Mouse (Mus musculus): ENCODE data around the gene Fancm. TPM values are rescaled to one million over a fixed set of nuclear protein-coding genes. Genes with fewer than 3 reads are reported as not detected.
"Not testable (repeated sequence)": the region's sequence is repeated elsewhere in the genome, so short reads cannot be mapped to it uniquely, and the experiment has no call there.

Gene Fancm
- polyA plus RNA-seq, 1 experiment from 2014 or later = 10.4 TPM

DNA sequence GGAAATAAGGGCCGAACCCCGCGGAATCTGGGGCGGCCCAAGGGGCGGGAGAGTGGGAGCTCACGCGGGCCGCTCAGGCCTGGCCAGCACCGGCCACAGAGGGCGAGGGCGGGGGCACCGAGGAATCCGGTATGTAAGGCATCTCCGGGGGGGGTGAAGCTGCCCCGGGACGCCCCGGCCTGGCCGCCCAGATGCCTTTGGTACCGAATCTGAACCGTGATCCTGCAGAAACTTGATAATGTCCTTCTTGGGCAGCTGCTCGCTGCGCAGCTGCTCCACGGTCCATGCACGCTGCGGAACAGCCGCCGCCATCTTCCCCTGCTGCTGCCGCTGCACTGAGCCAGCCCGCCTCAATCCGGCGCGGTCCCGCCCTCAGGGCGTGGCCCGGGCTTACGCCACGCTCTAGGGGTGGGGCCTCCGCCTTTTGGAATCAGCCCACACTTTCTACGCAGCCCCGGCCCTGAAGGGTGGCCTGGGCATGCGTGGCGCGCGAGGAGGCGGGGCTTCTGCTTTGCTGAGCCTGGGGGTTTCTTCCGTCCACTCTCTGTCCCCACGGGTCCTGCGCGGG lies 1.7 kb upstream of the Fancm start, which contains the start of gene Fkbp3:
Fkbp3 (minus strand) TSS at position 397 of the 568 bp plus-strand sequence.
- WGBS = under 1% methylated on average over 49 of the region's 49 CpGs
- Histone ChIP-seq H3K36me3 (peaks cover 20% of the 10 kb centered on the region), H3K9me3 (no peaks in the 10 kb centered on the region), H3K4me3 (peak within 1 kb of the TSS; percentile 90), H3K4me1 (peaks cover 20% of the 10 kb centered on the region), H3K27me3 (ENCODE audit: insufficient read depth, poor library complexity, severe bottlenecking) (no peaks in the 10 kb centered on the region), H3K27ac (peak within 1 kb of the TSS; percentile 99)
- DNase-seq (ENCODE audit: low spot score) = peak; percentile 98

DNA sequence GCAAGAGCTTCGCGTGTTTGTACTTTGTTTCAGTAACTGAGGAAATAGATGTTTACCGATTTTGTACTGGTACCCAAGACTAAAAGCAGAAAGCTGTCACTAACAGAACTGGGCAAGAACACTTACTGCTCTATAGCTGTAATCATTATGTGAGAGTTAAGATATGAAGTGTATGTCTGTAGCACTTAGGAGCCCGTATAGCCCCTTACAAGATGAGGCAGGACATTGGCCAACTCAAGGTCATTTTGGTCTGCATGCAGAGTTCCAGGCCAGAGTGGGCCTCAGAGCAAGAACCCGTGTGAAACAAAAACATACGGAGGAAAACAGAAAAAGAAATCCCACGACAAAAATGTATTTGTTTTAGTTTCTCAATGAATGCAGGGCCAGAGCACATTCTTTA lies 752 bp upstream of the Fancm start:
- Histone ChIP-seq H3K27me3 (ENCODE audit: insufficient read depth, poor library complexity, severe bottlenecking) (no peaks in the 10 kb centered on the region), H3K4me3 (peak overlapping the region; percentile 90), H3K27ac (peak overlapping the region; percentile 99), H3K36me3 (peaks cover 12% of the 10 kb centered on the region; the same call in 1 of the 2 replicates), H3K4me1 (peaks cover 20% of the 10 kb centered on the region), H3K9me3 (no peaks in the 10 kb centered on the region)
- WGBS = 44% methylated on average over 7 of the region's 7 CpGs
- DNase-seq (ENCODE audit: low spot score) = no peak

DNA sequence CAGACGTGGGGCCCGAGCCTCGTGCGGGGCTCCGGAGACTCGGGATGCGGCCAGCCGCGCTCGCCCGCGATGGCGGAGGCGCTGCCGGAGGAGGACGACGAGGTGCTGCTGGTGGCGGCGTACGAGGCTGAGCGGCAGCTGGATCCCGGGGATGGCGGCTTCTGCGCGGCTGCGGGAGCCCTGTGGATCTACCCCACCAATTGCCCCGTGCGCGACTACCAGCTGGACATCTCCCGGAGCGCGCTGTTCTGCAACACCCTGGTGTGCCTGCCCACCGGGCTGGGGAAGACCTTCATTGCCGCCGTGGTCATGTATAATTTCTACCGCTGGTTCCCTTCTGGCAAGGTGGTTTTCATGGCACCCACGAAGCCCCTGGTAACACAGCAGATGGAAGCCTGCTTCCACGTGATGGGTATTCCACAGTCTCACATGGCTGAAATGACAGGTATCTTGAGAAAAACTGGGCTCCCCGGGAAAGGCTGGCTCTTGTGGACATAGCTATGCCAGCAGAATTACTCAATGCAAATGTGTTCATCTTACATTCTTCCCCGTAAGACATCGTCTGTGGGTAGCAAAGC lies 419 bp downstream of the Fancm start:
- no peaks in the 10 kb centered on the region for H3K27me3 ChIP-seq (ENCODE audit: insufficient read depth, poor library complexity, severe bottlenecking)
- H3K4me1 ChIP-seq = peaks cover 20% of the 10 kb centered on the region
- peak overlapping the region; percentile 99 for H3K27ac ChIP-seq
- peaks cover 21% of the 10 kb centered on the region for H3K36me3 ChIP-seq
- no peaks in the 10 kb centered on the region for H3K9me3 ChIP-seq
- WGBS = under 1% methylated on average over 41 of the region's 41 CpGs
- DNase-seq (ENCODE audit: low spot score) = peak; percentile 81
- H3K4me3 ChIP-seq = peak overlapping the region; percentile 90

DNA sequence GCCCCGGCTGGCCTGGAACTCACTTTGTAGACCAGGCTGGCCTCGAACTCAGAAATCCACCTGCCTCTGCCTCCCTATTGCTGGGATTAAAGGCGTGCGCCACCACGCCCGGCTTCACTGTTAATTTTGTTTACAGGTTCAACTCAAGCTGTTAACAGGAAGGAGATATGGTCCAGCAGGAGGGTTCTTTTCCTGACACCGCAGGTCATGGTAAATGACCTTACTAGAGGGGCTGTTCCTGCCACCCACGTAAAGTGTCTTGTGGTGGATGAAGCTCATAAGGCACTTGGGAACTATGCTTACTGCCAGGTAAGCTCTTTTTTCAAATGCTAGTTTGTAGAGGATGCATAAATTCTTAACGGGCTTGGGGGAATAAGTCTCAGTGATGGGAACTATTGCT lies 1.5 kb downstream of the Fancm start:
- peak overlapping the region; percentile 90 for H3K4me3 ChIP-seq
- H3K9me3 ChIP-seq = no peaks in the 10 kb centered on the region
- H3K27me3 ChIP-seq (ENCODE audit: insufficient read depth, poor library complexity, severe bottlenecking) = no peaks in the 10 kb centered on the region
- peaks cover 23% of the 10 kb centered on the region for H3K36me3 ChIP-seq
- peaks cover 20% of the 10 kb centered on the region for H3K4me1 ChIP-seq
- 71% methylated on average over 9 of the region's 9 CpGs for WGBS
- no peak for DNase-seq (ENCODE audit: low spot score)
- no peak overlapping the region for H3K27ac ChIP-seq

DNA sequence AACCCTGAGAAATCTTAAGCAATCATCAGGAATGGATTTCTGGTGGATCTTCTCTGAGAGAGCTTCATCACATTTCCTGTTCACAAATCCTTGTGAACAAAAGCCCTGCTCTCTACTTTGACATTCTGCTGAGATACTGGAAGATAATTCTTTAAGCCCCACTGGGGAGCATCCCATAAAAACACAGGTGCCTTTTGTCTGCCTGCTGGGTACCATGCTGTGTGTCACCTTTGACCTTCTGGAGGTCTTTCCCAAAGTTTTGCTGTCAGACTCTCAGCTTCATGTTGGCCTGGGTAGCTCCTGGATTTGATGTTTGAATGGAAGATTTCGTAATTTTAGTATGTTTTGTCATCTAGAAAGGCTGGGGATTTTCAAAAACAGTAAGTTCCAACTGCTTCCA lies 33.3 kb downstream of the Fancm start:
- H3K27me3 ChIP-seq (ENCODE audit: insufficient read depth, poor library complexity, severe bottlenecking) = no peaks in the 10 kb centered on the region
- peaks cover 59% of the 10 kb centered on the region for H3K36me3 ChIP-seq
- no peak overlapping the region for H3K27ac ChIP-seq
- WGBS = 89% methylated on average over 1 of the region's 1 CpGs
- DNase-seq (ENCODE audit: low spot score) = no peak
- H3K4me1 ChIP-seq = no peaks in the 10 kb centered on the region
- no peak overlapping the region for H3K4me3 ChIP-seq
- H3K9me3 ChIP-seq = no peaks in the 10 kb centered on the region

DNA sequence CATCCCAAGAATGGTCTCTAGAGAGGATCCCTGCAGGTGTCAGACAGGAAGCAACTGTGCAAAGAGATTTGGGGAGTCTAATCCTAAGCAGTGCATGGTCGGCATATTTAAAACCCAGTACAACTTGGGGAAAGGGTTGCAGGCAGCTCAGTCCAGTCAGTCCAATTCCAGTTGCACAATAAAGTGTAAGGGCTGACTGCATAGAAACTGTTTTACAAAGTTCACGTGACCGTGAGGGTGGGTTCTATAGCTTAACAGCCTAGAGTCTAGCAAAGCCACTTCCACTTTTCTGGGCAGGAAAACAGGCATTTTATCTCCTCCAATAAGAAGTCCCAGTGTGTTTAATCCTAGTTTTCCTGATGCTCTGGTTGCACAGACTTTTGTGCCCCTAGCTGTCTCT lies 36.1 kb downstream of the Fancm start:
- DNase-seq (ENCODE audit: low spot score) = no peak
- Histone ChIP-seq H3K27ac (no peak overlapping the region), H3K27me3 (ENCODE audit: insufficient read depth, poor library complexity, severe bottlenecking) (no peaks in the 10 kb centered on the region), H3K36me3 (peaks cover 60% of the 10 kb centered on the region), H3K4me3 (no peak overlapping the region), H3K9me3 (no peaks in the 10 kb centered on the region), H3K4me1 (no peaks in the 10 kb centered on the region)
- WGBS = 90% methylated on average over 3 of the region's 3 CpGs

DNA sequence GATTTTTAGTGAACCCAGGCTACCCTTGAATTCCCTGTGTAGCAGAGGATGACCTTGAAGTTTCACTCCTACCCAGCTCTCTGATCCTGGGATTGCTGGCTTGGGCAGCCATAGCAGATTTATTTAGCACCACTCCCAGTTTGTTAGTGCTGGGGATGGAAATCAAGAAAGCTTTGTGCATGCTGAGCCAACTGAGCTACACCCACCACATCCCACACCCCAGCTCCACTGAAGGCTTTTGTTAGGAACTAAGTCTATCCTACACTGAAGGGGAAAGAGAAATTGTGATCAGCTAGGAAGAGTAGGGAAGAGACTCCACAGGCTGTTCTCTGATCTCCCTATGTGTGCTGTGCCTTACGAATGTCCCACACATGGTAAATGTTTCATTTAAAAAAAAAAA lies 37.4 kb downstream of the Fancm start:
- Histone ChIP-seq H3K4me1 (no peaks in the 10 kb centered on the region), H3K4me3 (no peak overlapping the region), H3K27me3 (ENCODE audit: insufficient read depth, poor library complexity, severe bottlenecking) (no peaks in the 10 kb centered on the region), H3K36me3 (peaks cover 61% of the 10 kb centered on the region), H3K27ac (no peak overlapping the region), H3K9me3 (no peaks in the 10 kb centered on the region)
- 86% methylated on average over 1 of the region's 1 CpGs for WGBS
- no peak for DNase-seq (ENCODE audit: low spot score)

DNA sequence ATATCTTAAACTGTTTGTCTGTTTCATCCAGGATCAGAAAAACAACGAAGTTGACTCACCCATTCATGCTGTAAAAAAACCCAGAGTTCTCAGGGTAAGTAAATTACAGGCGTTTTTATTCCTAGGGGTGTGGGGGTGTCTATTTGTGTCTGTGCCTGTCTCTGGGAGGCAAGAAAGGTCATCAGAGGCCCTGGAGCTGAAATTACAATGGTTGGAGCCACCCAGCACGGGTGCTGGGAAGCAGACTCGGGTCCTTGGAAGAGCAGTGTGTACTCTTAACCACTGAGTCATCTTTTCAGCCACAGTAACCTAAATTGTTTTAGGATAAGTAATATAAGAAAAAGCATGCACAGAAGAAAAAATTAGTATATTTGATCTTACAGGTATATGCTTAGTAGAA lies 38.5 kb downstream of the Fancm start:
- Histone ChIP-seq H3K27ac (no peak overlapping the region), H3K4me1 (no peaks in the 10 kb centered on the region), H3K36me3 (peaks cover 65% of the 10 kb centered on the region), H3K9me3 (no peaks in the 10 kb centered on the region), H3K4me3 (no peak overlapping the region), H3K27me3 (ENCODE audit: insufficient read depth, poor library complexity, severe bottlenecking) (no peaks in the 10 kb centered on the region)
- WGBS = 79% methylated on average over 4 of the region's 4 CpGs
- no peak for DNase-seq (ENCODE audit: low spot score)

DNA sequence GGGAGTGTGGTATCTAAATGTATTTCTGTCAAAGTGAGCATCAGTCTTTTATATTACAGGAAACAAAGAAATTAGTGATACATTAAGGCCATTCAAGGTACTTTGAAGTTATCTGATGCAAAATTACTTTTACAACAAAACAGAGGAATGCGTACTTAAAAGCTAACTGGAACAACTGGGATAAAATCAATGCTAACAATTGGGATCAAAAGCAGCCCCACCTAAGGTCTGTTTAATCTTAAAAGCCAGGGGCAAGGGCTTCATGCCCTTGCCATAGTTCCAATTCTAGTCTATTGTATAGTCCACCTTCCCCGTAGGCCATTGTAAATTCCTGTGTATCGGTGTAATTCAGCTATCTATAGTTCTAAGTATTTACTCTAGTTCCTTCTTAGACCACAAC lies 39.6 kb downstream of the Fancm start:
- peaks cover 73% of the 10 kb centered on the region for H3K36me3 ChIP-seq
- WGBS = 88% methylated on average over 3 of the region's 3 CpGs
- not testable (repeated sequence) for H3K9me3 ChIP-seq; H3K27ac ChIP-seq; H3K4me1 ChIP-seq; H3K27me3 ChIP-seq (ENCODE audit: insufficient read depth, poor library complexity, severe bottlenecking); H3K4me3 ChIP-seq; DNase-seq (ENCODE audit: low spot score)

DNA sequence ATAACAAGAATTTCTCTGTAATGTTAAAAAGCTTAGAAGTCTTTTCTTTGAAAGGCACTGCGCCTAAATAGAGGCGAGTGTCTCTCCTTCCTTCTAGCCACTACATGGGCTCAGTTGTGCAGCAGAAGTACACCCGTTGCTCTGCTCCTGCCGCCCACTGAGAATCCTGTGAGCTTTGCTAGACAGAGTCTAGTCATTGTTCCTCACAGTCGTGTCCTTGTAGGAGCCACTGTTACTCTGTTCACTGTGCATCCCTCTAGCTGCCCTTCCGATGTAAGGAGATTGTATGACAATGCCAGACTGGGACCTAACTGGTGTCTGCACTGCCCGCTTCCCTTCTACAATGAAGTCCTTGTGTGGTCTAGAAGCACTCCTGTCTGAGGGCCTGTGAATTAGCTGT lies 43.6 kb downstream of the Fancm start:
- Histone ChIP-seq H3K36me3 (peaks cover 79% of the 10 kb centered on the region), H3K27ac (no peak overlapping the region), H3K9me3 (no peaks in the 10 kb centered on the region), H3K4me1 (no peaks in the 10 kb centered on the region), H3K27me3 (ENCODE audit: insufficient read depth, poor library complexity, severe bottlenecking) (no peaks in the 10 kb centered on the region), H3K4me3 (no peak overlapping the region)
- WGBS = 90% methylated on average over 7 of the region's 7 CpGs
- no peak for DNase-seq (ENCODE audit: low spot score)

DNA sequence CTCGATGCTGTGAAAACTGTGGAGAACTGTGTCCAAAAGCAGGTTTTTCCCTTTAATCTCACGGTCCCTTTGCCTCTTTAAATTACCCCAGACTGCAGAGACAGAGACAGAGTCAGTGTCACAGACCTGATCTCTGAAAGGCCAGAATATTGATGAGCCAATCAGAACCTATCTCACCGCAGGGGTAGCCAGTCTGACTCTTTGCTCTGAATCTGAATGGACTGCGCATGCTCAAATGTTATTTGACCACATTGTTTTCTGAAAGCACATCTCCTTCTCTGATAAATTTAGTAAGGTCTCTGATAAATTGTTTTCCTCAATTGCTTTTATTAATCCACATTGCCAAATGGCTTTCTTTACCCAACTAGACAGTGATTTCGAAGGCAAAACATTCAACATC lies 44.0 kb downstream of the Fancm start:
- no peak for DNase-seq (ENCODE audit: low spot score)
- WGBS = 89% methylated on average over 5 of the region's 5 CpGs
- Histone ChIP-seq H3K27ac (no peak overlapping the region), H3K36me3 (peaks cover 81% of the 10 kb centered on the region), H3K4me3 (no peak overlapping the region), H3K4me1 (no peaks in the 10 kb centered on the region), H3K9me3 (no peaks in the 10 kb centered on the region), H3K27me3 (ENCODE audit: insufficient read depth, poor library complexity, severe bottlenecking) (no peaks in the 10 kb centered on the region)

DNA sequence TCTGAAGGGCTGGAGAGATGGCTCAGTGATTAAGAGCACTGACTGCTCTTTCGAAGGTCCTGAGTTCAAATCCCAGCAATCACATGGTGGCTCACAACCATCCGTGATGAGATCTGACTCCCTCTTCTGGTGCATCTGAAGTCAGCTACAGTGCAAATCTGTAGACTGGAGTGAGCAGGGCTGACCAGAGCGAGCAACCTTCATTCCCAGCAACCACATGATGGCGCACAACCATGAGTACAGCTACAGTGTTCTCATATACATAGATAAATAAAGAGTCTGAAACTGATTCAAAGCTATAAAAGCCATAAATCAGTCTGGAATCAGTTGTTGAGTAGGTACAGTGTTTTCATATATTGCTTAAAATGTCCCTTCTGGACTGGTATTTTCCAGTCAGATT lies 60.7 kb downstream of the Fancm start:
- not testable (repeated sequence) for H3K4me3 ChIP-seq; H3K9me3 ChIP-seq; DNase-seq (ENCODE audit: low spot score); H3K4me1 ChIP-seq; H3K27me3 ChIP-seq (ENCODE audit: insufficient read depth, poor library complexity, severe bottlenecking); H3K27ac ChIP-seq
- H3K36me3 ChIP-seq = peaks cover 63% of the 10 kb centered on the region
- 90% methylated on average over 4 of the region's 4 CpGs for WGBS

DNA sequence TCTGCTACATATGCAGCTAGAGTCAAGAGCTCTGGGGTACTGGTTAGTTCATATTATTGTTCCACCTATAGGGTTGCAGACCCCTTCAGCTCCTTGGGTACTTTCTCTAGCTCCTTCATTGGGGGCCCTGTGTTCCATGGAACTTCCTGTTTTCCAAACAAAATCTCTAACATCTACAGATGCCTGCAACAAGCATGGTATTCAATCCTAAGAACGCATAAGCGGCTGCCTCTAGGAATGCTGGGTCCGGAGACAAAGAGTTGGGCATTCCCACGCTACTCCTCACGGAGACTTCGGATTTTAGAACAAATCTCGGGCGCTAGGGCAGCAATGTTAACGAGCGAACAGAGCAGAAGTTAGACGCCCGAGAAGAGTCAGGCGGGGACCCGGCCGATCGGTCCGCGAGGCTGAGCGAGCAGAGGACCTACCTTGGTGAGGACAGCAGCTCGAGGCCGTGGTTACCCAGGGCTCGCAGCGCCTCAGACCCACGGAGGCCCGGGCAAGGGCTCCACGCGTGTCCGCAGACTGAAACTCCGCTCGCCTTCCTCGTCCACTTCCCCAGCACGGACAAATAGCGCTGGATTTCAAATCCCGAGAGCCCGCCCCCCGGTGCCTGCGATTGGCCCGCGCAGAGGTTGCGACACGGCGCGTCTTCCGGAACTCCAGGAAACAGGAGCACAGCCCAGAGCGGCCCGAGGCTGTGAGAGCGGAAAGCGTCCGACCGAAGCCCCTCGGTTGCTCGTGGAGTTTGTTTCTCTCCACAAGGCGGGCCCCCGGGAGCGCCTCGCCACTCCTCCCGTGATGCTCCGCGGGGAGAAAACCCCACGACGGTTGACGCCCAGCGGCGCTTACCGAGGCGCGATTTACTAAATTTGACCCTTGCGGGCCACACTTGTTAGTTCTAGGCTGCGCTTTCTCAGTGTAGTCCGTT lies 96.9 kb downstream of the Fancm start, which contains the start of gene Mis18bp1:
Mis18bp1 (minus strand) TSS at position 584 of the 931 bp plus-strand sequence.
- Histone ChIP-seq H3K4me1 (peaks cover 12% of the 10 kb centered on the region), H3K27ac (peak within 1 kb of the TSS; percentile 85), H3K9me3 (no peaks in the 10 kb centered on the region), H3K4me3 (peak within 1 kb of the TSS; percentile 70), H3K36me3 (no peaks in the 10 kb centered on the region), H3K27me3 (ENCODE audit: insufficient read depth, poor library complexity, severe bottlenecking) (no peaks in the 10 kb centered on the region)
- peak; percentile 99 for DNase-seq (ENCODE audit: low spot score)
- under 1% methylated on average over 70 of the region's 70 CpGs for WGBS
